Mouse (Mus musculus): ENCODE data around the gene Tmem183a.

GRCm38 (mm10) chr1:134298636-134299411 is 63.0 kb downstream of the Tmem183a start:
- no peak for TF ChIP-seq POLR2A (IDR thresholded peaks at IDR 0.05; ENCODE audit: borderline replicate concordance, low read depth, low read length)
- no peak for TF ChIP-seq CTCF (IDR thresholded peaks at IDR 0.05; ENCODE audit: low read depth, low read length)
